Mouse (Mus musculus) ES-Bruce4 (cell line): ENCODE results near the gene Slc10a6.

Experiments
- CTCF ChIP-seq: IDR thresholded peaks from one replicate; pipeline ENCODE4 v1.8.1; 2011; ENCODE audit warnings: low read depth, low read length
- POLR2A ChIP-seq: IDR thresholded peaks from one replicate; pipeline ENCODE4 v1.8.1; 2011; ENCODE audit warnings: low read length; ENCODE audit not compliant: insufficient read depth

- TF ChIP-seq CTCF (no peak), POLR2A (no peak)
These were observed 30.3 kb downstream of the Slc10a6 start for GRCm38 (mm10) chr5:103598881-103599280.
